Mouse (Mus musculus) CD4-positive helper T cell, adult 2 months (primary cell): ENCODE results near the gene Gm42417.

ENCODE experiments used
- DNase-seq: peaks from one replicate; pipeline ENCODE4 v3.0.0-alpha.2; 2012; ENCODE audit warnings: low read depth, missing footprints, low spot score

The Gm42417 gene

DNA sequence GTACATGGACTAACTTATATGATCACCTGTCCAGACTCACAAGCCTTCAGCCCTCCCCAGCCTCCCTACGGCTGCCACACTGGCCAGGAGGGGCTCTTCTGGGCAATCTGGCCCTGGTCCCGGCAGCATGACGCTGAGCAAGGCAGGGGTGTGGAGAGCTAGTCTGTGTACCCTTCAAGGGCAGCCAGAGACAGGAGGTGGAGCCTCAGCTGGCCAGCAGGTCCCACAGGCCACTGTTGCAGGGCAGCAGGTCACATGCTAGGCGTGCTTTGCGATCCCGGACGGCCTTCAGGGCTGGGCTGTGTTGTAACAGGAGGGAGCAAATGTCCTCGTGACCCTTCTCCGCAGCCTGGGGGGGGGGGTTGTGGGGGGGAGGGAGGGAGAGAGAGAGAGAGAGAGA lies at the start of gene Gm42417:
Gene Gm42417 (minus strand): TSS at position 244 of the 400 bp plus-strand sequence.
- no peak for DNase-seq

DNA sequence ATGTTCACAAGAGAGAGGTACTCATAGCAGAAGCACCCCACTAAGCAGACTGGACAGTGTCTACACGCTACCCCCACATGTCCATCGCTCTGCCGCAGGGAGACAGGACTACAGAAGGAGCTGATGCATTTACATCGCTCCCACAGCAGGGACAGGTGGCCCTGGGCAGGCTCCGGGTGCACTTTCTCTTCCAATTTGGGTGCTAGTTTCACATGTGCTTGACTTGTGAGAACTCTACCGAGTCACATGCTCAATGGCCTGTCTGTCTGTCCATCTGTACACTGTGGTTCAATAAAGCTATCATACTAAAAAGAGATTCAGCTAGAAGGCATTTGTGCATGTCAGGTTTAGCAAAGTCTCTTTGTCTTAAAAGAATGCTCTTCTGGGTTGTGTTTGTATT lies 48.6 kb upstream of the Gm42417 start:
- no peak for DNase-seq

DNA sequence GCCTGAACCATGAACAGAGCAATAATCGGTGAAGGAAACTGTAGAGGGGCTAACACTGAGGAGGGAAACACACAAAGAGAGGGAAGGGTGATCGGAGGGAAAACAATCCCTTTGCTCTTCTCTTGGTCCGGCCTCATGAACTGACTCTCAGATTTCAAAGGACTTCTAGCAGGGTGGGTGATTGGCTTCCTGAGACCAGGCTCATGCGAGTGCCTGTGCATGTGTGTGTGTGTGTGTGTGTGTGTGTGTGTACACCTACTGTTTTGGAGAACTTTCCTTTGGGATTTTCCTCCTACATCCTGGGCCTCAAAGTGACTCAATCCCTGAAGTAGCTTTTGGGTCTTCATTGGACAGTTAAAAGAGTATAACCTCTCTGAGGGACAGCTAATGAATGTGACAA lies 47.1 kb upstream of the Gm42417 start:
- DNase-seq: no peak

DNA sequence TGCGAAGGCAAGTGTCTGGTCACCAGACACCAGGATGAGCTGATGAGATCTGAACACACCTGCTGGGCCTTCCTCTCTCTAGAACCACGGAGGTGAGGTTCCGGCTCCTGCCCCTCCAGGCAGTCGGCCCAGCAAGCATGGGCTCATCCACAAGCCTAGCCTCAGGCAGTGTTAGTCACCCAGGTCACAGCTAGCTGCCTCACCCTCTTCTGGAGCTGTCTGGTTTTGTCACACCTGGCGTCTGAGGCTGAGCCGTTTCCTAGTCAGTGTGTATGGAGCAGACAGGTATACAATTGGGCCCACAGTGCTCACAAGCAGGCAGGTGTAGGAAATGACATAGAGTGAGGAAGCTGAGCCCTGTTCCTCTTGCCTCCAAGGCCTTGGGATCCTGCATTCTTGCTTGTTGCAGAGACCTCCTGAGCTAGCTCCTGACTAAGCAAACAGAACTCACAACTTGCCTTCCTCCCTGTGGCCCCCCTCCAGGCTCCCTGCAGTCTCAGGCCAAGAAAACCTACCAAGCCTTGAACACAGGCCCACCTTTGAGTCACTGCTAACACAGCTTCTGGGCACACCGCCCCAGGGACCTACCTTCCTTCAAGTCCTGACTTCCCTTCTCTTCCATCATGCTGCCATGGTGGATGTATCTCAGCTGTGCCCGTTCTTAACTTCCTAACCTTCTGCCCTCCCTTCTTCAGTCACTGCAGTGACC lies 44.3 kb upstream of the Gm42417 start:
- DNase-seq: no peak

DNA sequence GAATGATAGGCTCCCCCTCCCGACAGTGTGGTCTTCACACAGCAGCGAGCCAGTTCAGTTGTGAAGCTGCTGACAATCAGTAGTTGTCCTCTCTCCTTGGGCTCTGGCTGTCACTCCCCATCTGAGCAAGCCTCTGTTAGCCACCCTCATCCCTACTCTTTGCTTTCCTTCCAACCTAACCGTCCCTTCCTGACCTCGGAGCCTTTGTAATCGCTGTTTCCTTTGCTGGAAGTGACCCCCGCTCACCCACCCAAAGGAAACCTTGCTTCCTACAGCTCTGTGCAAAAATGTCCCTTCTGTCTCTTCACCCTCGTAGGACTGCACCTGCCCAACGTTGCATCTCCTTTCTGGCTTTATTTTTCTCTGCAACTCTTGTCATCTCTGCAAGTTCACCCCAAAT lies 43.0 kb upstream of the Gm42417 start:
- DNase-seq: no peak

DNA sequence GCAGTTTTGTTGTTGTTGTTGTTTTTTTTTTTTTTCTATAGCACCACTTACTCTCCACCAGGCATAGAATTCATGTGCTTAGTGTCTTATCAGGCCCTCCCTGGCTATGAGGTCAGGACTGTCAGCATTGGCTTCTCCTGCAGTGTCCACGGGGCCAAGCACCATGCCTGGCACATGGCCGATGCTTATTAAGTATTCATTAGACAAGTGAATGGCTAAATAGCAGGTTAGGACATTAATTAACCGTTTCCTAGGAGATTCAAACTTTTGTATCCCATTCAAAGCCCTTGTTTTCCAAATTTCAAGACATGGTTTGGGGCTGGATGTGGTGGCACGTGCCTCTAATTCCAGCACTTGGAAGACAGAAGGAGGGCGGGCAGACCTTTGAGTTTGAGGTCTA lies 42.0 kb upstream of the Gm42417 start:
- no peak for DNase-seq

DNA sequence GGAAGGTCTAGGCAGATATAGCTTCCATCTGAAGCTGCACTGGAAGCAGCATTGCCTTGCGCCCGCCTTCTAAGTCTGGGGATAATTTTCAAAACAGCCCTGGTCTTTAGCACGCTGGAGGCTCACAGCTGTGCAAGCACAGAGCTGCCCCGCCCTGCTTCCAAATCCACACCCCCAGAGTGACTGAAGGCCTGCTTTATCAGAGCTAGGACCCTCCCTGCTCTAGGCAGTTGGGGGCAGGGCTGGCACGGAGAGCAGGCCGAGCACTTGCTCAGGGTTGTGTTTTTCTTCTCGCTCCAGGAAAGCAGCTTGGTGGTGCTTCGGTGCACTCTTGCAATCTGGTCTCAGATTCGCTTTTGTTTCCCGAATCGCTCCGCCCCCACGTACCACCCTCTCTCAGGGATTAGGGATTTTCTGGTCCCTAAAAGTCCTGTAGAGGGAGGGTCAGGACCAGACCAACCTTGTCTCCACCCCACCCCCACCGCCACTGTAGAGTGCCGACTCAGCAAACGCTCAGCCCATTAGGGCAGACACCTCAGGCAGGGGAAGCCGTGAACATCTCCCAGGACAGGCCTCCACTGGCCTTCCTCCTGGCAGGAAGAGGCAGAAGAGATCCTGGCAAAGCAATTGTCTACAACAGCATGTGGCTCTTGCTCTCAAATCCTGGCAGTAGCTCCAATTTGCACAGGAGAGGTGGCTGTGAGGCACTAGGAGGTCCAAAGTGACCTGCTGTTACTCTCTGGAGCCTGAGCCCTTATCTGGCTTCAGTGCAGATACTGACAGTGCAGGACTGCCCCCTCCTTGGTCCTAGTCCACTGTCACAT lies 41.4 kb upstream of the Gm42417 start:
- DNase-seq: no peak

DNA sequence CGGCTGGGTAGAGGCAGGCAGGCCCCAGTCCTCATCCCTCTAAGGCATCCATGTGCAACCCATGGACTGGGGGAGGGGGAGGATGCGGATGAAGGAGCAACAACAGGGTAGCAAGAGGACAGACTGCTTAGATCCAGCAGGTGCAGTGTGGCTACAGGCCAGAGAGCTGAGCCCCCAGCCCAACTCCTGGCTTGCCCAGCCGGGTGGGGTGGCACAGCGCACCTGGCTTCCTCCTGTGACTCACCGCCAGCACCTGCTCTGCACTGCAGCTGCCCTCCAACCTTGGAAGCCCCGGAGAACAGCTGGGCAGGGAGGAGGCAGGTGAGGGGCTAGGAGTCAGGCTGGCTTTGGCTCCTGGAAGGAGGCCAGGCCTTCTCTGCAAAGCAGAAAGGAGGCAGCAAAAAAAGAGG lies 40.8 kb upstream of the Gm42417 start:
- no peak for DNase-seq

DNA sequence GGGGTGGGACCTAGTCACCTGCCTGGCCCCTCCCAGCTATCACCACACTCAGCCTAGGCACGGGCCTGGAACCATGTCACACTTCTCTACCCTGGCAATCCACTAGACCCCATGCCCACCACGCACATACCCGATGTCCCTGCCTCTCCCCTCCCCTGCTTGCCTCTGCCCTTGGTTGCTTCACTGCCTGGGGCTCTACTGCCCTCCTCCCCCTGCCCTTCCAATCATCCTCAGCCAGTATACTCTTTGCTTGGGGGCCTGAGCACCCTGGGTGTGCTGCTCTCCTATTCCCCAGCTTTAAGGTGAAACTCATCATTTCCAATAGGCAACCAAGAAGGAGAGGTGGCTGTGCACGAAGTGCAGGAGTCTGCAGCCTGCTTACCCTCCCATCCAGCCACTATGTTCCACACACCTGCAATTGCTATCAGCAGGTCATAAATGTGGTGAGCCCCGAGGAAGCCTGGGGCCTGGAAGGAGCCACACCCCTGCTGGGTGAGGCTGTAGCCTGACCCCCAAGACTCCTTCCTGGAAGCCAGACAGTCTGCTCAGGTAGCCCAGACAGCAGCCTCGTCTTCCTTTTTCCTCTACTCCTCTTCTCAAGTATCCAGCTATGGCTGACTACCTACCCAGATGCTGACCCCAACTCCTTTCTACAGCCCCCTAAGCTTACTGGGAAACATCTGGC lies 37.9 kb upstream of the Gm42417 start:
- no peak for DNase-seq

DNA sequence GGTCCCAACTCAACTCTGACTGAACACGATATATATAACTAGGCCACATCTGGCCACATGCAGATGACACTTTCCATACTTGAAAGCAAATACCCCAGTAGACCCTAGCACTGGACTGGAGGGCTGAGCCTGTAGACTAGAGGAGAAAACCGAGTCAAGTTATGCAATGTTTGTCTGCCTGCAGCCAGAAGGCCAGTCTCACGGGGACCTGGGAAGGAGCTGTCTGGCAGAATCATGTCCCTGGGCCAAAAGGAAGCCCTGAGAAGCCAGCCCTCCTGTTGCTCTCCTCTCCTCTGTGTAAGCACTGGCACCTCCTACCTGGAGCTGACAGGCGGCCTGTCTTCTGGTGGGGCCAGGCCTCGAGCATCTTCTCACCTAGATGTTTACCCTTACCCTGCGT lies 36.1 kb upstream of the Gm42417 start:
- no peak for DNase-seq

DNA sequence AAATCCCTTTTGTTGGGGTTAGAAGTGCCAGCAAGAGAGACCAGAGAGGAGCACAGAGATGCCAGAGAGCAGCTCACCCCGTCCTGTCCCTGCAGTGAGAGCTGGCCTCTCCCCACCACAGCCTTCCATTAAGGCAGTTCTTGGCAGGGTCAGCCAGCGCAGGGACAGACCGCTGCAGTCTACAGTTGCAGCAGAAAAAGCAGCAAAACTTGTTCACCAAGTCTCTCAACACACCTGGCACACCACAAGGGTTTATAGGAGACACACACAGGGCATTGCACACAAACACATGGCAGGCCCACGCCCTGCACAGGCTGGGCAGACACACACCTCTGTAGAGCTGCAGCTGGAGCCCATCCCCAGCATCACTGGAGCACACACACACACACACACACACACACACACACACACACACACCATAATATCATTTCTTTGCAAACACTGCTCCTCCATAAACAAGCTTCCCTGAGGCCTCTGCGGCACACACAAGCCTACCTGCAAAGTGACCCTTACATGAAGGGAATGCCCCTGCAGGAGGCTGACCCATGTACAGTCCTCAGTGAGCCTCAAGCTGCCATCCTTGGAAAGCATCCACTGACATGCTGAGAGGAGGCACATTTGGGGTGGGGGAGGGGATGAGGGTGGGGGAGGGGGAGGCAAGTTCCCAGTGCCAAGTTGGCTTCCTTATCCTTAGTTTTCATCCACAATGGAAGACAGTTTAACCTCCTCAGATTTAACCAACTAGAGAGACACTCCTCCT lies 35.1 kb upstream of the Gm42417 start:
- no peak for DNase-seq

DNA sequence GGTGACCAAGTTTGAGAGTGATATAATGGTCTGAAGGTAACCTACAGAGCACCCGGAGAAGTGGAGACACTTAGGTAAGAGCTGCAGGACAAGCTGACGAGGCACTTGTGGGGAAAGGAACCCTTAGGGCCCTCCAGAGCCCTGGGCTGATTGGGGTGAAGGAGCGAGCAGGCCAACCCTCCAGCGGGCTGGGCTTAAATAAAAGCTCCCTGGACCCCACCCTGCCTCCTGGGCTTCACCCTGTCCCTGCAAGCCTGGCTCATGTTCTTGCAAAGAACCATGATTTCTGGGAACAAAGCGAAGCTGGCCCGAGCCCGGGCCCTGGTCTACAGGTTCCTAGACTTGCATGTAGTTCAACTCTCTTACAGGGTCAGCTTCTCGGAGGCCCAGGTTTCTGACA lies 34.3 kb upstream of the Gm42417 start:
- DNase-seq: no peak

DNA sequence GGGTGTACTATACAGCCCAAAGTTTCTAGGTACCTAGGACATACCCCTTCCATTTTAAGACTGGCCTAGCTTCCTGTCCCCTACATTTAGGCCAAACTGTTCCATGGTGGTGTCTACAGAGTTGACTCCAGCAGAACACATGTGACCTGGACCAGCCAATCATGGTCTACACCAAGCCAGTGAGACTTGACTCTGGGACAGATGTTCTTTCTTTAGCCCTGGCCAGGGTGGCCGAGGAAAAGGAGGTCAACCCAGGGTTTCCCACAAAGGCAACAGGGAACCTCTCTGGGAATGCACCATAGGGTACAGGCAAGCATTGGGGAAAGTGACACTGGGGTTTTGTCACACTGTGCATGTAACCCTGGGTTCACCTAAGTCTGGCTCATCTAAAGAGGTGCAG lies 33.5 kb upstream of the Gm42417 start:
- no peak for DNase-seq

DNA sequence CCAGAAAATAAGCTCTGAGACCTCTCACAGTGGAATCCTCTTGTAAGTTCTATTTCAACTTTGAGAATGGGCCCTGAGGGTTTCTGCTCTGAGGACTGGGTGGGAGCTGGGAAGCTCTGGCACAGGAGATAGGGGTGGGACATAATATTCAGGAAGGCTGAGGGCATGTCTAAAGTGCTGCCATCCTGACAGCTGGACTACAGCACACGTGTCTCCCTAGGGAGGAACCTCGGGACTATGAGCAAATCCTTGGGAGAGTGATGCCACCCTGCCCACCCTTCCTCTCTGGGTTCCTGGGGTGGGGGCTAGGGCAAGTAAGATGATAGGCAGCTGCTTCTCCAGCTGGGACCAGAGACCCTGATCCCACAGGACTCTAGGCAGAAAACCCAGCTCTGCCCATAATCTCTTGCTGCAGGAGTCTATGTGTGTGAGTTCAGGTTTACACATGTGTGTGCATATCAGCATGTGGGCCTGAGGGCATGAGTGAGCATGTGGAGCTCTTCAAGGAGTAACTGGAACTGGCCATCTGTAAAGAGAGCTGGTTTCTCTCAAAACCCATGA lies 33.0 kb upstream of the Gm42417 start:
- DNase-seq: no peak

DNA sequence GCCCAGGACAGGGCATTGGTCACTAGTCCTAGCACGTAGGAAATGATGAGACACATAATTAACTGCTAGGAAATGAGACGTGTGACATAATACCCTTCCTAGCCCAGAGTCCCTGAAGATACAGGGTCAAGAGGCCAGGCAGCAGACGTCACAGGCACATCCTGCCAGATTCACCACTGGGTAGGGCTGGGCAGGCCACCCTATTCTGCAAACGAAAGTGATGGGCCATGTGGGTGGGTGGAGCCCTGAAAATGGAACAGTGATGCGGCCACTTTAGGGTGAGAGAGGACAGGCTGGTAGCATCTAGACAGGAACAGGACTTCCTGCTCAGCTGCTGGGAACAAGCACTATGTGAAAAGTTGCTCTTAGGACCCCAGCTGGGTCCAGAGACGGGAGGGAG lies 32.4 kb upstream of the Gm42417 start:
- no peak for DNase-seq

DNA sequence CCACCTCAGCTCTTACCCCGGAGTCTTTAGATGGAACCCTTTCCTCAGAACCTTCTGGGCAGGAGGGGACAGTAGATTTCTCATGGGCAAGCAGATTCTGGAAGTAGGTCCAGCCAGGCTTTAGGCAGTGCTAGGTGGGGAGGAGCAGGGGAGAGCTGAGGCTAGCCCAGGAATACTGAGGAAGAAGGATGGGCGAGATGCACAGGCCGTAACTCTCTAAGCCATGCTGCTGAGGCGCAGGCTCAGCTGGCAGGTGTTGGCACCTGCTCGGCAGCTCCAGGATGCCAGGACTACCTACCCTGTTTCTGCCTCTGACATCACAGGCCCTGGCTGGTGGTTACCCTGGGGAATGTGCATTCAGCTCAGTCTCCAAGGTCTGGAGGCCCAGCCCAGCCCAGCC lies 31.1 kb upstream of the Gm42417 start:
- no peak for DNase-seq

DNA sequence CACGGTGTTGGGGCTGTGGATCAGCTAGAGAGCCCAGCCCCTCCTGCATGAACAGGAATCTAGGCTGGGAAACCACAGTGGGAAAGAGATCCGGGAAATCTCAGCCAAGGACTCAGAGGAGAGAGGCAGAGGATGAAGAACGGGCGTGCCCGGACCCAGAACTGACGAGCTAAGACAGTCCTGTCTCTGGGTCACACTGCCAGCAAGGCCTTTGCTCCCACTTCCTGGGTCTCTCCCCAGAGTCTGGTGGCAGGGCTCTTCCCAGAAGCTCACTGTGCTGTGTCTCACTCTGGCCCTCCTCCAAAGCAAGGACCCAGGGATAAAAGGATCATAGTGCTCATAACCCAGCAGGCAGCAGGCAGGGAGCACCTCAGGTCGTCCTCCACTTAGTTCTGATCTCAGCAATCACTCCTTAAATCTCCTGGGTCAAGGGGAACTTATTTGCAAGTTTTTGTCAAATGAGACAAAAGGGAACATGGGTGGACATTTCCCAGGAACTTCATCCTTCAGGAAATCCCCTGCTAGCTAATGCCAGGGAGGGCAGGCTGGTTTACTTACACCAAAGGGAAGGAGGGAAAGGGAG lies 30.6 kb upstream of the Gm42417 start:
- no peak for DNase-seq

DNA sequence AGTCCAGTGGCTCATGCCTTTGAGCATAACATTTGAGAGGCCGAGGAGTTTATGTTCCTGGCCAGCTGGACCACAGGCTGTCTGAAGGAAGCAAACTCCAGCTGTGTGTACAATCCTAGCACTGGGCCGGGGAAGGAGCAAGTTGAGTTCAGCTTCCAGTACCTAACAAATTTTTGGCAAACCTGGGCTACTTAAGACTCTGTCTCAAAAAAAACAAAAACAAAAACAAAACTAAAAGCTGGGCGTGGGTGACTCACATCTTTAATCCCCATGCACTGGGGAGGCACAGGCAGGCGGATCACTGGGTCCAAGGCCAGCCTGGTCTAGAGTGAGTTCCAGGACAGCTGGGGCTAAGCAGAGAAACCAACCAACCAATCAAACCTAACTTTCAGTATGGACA lies 29.5 kb upstream of the Gm42417 start:
- no peak for DNase-seq

DNA sequence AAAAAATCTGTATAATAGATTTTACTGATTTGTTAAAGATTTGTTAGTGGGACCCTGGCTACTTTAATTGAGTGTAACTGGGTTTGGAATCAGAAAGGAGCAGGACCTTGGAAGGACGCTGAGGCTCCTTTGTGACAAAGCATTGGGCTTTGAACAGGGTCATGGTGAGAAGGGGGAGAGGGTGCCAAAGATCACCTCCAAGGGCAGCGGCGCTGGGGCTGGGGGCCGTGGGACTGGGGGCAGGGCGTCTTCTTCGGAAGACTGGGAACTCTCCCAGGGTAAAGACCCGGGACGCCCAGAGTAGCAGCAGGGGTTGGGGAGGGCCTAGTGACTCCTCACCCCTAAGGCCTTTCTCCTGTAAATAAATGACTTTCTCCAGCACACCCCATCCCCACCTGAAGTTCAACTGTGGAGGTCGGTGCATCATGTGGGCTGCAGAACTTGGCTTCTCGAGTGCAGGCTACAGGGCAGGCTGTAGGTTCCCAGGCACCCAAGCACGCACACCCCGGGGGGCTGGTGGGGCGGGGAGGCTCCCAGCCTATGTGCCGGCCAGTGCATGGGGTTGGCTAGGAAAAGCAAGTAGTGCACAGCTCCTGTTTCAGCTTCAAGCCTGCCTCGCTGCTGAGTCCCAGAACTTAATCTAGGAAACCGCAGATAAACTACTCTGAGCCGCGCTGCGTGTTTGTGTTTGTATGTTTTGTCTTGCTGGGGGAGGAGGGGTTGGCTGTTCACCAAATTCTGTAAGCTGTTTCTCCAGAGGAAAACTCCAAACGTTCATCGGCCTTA lies 28.8 kb upstream of the Gm42417 start:
- no peak for DNase-seq

DNA sequence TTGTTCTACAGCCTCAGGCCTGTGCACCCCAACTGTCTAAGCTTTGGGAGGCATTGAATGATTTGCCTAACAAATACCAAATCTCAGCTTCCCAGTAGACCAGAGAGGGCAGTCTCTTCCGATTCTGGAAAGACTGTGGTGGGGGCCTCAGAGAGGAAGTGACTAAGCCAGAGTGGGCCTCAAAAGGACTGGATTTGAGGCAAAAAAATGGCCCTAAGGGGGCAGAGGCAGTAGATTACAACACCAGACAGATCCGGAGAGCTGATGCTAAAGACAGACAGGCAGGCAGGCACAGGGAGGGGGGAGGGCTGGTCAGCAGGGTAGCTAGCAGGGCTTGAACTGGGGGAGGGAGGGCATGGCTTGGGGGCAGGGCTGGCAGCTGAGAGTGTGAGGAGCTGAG lies 27.2 kb upstream of the Gm42417 start:
- no peak for DNase-seq
